Mouse (Mus musculus) bone marrow macrophage, adult 2 months (primary cell): Measurements from ENCODE around the gene Calb2.

ENCODE experiments used
- CTCF ChIP-seq: IDR thresholded peaks from 2 replicates; pipeline ENCODE4 v1.5.1; 2012; ENCODE audit warnings: low read depth, mild to moderate bottlenecking, low read length, moderate library complexity
- POLR2A ChIP-seq: IDR thresholded peaks from 2 replicates; pipeline ENCODE4 v1.6.1; 2012; ENCODE audit warnings: mild to moderate bottlenecking, low read depth, low read length, borderline replicate concordance

- TF ChIP-seq POLR2A (no peak), CTCF (no peak)
Measured at GRCm38 (mm10) chr8:110177359-110178155, 9.5 kb upstream of the Calb2 start.
